Mouse (Mus musculus): ENCODE results near the gene Pla2g4b. TPM values are rescaled to one million over a fixed set of nuclear protein-coding genes. Genes with fewer than 3 reads are reported as not detected.

Gene Pla2g4b
- total RNA-seq, 2 experiments from 2014 or later = 7.1 to 8.1 TPM

DNA sequence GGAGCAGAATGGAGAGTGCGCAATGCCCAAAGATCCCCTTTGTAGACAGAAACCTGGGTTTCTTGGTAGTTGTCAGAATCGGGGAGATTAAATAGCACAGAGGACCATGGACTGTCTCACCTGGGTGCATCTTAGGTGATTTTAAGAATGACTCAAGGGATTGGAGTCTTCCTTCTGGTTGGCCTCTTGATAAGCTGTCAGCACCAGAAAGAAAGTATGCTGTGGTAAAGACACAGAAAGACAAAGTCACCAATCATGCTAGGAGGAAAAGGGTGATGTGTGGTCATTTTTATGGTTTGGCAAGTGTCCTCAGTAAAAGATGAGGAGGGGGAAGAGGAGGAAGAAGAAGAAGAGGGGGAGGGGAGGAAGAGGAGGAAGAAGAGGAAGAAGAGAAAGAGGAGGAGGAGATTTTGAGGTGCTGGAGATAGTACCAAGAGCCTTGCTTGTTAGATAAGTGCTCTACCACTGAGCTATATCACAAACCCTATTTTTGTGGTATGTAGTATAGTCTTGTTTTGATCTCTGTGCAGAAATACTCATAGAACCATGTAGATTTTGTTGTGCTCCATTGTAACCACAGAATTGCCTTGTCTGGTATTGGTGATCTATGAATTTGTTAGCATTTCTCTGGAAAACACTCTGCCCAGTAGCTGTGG, 19.3 kb upstream of the Pla2g4b start:
- intact Hi-C loops (cut with DNase I) = no loop called here
- no peak for DNase-seq

DNA sequence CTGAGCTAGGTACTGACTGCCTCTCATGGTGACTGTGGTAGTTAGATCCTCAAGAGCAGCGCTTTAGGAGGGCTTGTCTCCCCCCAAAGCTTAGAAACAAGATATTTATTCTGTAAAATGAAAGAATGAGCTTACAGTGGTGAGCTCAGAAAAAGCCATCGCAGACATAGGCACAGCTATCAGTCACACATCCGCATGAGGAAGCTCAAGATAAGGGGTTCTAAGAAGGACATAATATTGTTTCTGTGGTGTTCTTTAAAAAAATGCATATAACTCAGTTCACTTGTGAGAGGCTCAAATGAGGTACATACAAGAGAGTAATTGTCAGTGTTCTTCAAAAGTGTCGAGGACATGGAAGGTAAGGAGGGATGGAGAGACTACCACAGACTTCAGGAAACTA, 17.3 kb upstream of the Pla2g4b start:
- intact Hi-C loops (cut with DNase I) = no loop called here
- no peak for DNase-seq

DNA sequence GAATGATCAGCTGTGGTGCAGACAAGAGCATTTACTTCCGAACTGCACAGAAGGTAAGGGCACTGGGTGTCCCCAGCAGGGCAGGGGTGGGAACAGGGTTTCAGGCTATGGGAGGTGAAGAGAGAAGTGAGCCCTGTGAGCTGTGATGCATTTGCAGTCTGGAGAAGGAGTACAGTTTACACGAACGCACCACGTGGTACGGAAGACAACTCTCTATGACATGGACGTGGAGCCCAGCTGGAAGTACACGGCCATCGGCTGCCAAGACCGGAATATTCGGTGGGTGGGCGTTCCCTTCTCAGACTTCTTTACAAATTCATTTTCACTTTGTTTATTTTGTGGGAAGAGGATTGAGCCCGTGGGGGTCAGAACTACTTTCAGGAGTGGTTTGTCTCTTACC, 15.6 kb upstream of the Pla2g4b start:
- no peak for DNase-seq
- intact Hi-C loops (cut with DNase I) = no loop called here

- no peak for DNase-seq
- intact Hi-C loops (cut with DNase I) = no loop called here
Observed at GRCm38 (mm10) chr2:120024337-120024736, 8.9 kb upstream of the Pla2g4b start.

GRCm38 (mm10) chr2:120026984-120027949, 6.0 kb upstream of the Pla2g4b start, which contains the start of the genes Jmjd7 and Gm28042:
Gene Jmjd7, plus strand, starts transcription at chr2:120027483.
Gene Gm28042, plus strand, starts transcription at chr2:120027493.
- DNase-seq = peak; percentile 92
- intact Hi-C loops (cut with DNase I) = no loop called here

DNA sequence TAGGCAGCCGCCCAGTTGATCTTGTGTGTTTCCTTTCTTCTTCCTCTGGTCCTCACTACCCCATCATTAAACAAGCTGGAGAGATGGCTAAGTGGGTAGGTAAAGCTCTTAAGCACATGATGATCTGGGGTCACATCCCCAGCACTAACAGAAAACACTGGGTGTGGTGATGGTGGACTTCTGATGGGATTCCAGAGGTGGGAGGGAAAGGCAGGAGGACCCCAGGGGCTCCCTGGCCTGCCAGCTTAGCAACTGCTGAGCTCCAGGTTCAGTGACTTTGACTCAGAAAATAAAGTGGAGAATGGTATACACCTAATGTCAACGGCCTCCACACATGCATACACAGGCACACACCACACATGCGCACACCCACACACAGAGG, 5.3 kb upstream of the Pla2g4b start:
- intact Hi-C loops (cut with DNase I) = no loop called here

DNA sequence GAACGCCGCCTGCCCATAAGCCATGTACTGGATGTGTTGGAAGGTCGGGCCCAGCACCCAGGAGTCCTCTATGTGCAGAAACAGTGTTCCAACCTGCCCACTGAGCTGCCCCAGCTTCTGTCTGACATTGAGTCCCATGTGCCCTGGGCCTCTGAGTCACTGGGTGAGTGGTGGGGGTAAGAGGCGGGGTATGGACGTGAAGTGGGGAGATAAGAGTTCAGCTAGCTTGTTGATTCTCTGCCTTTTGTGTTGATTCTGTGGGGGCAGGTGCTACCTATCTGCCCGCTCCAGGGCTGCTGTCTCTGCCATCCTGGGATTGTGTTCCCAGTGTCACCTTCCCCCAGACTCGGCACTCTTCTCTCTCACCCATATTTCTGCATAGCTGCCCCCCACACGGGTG, 2.8 kb upstream of the Pla2g4b start:
- DNase-seq = no peak
- intact Hi-C loops (cut with DNase I) = no loop called here

More for the DNA sequence above, 5.3 kb upstream of the Pla2g4b start:
- DNase-seq = no peak

- peak; percentile 49 for DNase-seq
- intact Hi-C loops (cut with DNase I) = no loop called here
Observed at GRCm38 (mm10) chr2:120033726-120034125, 509 bp downstream of the Pla2g4b start.

DNA sequence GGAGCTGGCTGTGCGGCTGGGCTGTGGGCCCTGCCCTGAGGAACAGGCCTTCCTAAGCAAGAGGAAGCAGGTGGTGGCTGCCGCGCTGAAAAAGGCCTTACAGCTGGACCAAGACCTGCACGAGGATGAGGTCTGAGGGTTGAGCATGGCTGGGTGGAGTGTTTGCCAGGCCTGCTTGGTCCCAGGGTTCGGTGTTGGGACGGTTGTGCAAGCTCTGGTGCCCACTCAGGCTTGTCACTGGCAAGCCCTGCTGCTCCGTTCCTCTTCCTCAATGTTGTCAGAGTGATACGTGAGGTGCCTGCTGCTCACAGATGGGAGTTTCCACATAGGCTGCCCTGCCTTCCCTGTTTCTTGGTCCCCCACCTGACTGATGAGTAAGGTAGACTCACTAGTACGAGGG, 4.5 kb downstream of the Pla2g4b start:
- intact Hi-C loops (cut with DNase I) = no loop called here
- no peak for DNase-seq

DNA sequence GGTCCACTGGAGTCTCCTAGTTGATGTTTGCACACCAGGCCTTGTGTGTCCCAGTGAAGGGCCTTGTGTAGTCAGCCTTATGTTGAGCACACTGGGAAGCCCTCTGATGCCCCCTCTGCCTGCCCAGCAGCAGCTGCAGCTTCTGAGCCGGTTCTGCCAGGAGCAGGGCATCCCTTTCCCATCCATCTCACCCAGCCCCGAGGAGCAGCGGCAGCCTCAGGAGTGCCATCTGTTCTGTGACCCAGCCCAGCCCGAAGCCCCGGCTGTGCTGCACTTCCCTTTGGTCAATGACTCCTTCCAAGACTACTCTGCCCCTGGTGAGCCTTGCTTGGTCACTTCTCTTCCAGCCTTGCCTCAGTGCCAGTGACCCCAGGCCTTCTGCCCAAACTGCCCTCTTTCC, 7.8 kb downstream of the Pla2g4b start:
- no peak for DNase-seq
- intact Hi-C loops (cut with DNase I) = no loop called here

- intact Hi-C loops (cut with DNase I) = no loop called here
- no peak for DNase-seq
Observed at GRCm38 (mm10) chr2:120044101-120044603, 10.9 kb downstream of the Pla2g4b start.

DNA sequence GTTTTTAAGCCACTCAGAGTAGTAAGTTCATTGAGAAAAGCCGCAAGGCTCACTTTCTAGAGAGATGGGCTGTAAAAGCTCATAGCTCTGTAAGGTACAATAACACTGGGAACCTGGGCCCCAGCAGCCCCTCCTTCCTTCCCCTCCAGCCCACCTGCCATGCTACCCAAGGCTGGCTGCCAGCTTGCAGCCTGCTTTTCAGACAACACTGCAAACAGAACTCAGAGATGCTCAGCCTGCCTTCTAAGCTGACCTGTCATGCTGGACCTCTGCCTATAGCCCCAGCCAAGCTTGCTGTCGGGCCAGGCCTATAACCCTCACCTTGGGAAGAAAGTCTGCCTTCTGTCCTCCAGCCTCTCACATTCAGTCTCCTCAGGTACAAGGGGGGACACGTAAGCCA, 11.5 kb downstream of the Pla2g4b start:
- no peak for DNase-seq
- intact Hi-C loops (cut with DNase I) = no loop called here

DNA sequence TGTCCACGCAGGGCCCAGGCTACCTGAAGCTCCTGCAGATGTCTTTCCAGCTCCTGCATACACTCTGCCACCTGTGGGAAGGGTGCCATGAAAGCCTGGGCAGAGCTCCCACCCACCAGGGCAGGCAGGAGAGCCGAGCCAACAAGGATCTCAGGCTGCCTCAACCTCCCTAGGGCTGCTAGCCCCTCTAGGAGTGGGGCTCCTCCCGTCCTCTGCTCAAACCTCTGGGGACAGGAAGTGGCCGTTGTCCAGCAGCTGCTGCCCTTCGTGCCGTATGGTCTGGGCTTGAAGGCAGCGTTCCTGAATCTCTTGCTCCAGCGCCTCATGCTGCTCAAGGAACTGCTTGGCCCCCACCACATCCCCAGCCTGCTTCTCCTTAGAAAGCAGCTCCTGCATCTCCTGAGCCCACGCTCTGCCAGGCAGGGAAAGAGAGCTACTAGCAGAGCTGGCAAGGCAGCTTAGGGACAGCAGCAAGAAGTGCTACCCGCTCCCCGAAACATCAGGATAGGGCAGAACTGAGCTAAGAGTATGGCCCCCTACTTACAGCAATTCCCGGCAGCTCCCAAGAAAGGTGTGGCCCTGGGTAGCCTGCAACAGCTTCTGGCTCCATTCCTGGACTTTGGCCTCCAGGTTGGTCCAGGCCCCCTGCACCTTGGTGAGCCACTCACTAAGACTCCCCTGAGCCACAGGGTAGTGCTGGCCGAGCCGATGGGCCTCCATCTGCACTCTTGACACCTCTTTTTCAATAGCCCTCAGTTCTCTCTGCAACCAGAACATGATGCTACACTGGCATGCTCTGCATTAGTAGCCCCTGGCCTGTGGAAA, 13.5 kb downstream of the Pla2g4b start:
- intact Hi-C loops (cut with DNase I) = no loop called here

DNA sequence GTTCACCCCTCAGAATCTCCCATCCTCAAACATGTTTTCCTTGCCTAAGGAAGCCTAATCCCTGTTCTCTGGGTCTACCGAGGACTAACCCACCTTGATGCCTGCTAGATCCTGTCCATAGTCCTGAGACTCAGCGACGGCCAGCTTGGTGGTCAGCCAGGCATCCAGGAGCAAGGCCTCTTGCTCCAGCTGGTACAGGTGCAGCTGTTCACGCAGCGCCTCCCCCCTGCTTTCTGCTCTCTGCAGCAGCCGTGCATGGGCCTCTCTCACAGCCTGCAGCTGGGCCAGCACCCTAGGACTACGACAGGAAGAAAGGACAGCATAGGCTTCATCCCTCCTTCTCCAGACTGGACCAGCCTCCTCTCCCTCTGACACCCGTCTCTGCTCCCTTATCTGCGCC, 15.0 kb downstream of the Pla2g4b start:
- intact Hi-C loops (cut with DNase I) = no loop called here
- DNase-seq = no peak

More for the DNA sequence above, 13.5 kb downstream of the Pla2g4b start:
- peak; percentile 48 for DNase-seq

- no peak for DNase-seq
- intact Hi-C loops (cut with DNase I) = no loop called here
Observed at GRCm38 (mm10) chr2:120049632-120050274, 16.5 kb downstream of the Pla2g4b start.

GRCm38 (mm10) chr2:120051405-120051804, 18.2 kb downstream of the Pla2g4b start:
- no peak for DNase-seq
- intact Hi-C loops (cut with DNase I) = no loop called here

DNA sequence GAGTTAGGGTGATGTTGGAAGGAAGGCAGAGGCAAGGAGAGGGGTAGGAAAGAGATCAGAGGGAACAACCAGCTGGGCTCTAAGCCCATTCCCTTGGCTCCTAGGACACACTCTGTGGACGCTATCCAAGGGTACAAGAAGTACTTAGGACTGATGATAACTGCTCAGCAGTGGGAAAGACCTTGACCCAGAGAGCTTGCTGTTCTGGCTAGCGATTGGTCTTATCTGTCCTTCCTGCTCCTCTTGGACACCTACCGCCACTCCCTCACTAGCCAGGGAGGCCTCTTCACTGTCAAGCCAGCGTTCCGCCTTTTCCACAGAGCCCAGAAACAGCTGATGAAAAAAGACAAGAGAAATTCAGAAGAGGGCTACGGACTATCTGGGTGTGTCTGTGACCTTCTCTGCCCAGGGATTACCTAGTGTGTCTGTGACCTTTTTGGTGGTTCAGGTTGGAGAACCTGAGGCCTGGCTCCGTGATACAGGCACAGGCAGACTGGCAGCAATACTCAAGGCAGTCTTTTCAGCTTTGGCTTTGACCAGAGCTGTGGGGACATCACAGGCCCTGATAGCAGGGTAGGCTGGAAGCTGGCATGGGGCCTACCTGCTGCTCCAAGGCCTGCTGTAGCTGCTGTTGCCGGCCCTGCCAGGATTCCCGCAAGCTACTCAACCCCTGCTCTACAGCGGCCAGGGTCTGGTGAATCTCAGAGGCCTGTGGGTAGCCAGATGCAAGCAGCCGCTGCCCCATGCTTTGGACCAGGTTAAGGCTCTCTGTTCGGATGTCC, 21.7 kb downstream of the Pla2g4b start:
- DNase-seq = no peak
- intact Hi-C loops (cut with DNase I) = no loop called here

DNA sequence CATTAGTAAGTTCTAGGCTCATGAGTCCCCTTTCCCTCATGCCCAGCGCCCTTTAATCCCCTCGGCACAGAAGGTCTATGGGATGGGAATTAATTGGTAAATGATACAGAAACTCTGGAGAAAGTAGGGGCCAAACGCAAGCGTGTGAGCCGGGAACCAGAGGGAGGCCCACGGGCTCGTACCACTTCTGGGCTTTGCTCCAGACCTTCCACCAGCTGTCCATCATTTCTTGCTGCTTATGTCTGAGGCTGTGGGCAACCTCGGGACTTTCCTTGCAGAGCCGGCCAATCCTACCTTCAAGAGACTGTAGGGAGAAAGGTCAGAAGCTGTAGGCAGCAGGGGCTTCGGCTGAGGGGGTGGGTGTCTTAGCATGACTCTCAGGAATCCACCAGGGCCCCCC, 22.7 kb downstream of the Pla2g4b start:
- intact Hi-C loops (cut with DNase I) = no loop called here
- no peak for DNase-seq

DNA sequence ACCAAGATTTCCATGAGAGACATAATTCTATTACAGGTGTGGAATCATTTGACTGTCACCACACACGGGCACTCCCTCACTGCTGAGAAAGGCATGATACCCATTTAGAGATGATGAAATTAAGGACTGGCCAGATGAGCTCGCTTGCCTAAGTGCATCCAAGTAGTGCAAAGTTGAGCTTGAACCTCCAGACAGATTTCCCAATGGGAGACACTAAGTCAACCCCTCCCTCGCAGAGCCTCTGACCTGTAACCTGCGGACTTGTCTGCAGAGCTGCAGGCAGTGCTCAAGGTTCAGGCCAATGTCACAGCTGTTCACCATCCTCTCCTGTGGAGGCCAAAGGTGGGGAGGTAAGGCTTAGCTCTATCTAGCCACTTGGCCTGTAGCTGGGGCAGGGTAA, 25.6 kb downstream of the Pla2g4b start:
- no peak for DNase-seq
- intact Hi-C loops (cut with DNase I) = no loop called here

GRCm38 (mm10) chr2:120059466-120059865, 26.2 kb downstream of the Pla2g4b start:
- intact Hi-C loops (cut with DNase I) = no loop called here
- no peak for DNase-seq
